Mouse (Mus musculus): ENCODE measurements around the gene Aoc2. TPM values are rescaled to one million over a fixed set of nuclear protein-coding genes. Genes with fewer than 3 reads are reported as not detected.
A peak's percentile ranks its signal among the peaks of the same experiment; 100 is the strongest.

Aoc2 gene
- total and polyA plus RNA-seq, 2 experiments from 2014 or later = 0.63 to 4.1 TPM

GRCm38 (mm10) chr11:101351721-101352111 is 26.9 kb downstream of the Aoc2 start:
- H3K4me1 ChIP-seq (ENCODE audit: insufficient read depth, low read length) = no peaks in the 10 kb centered on the region
- no peaks in the 10 kb centered on the region for H3K27me3 ChIP-seq (ENCODE audit: insufficient read depth, low read length)
- no peak overlapping the region for H3K4me2 ChIP-seq (ENCODE audit: low read depth, low read length)
- DNase-seq (ENCODE audit: low spot score) = no peak
- no peak for TF ChIP-seq CTCF (IDR thresholded peaks at IDR 0.05; ENCODE audit: low read depth)
- no peak overlapping the region for H3K4me3 ChIP-seq (ENCODE audit: low read length)
- no peak for ATAC-seq
- no peaks in the 10 kb centered on the region for H3K36me3 ChIP-seq (ENCODE audit: insufficient read depth, low read length)
- H3K27ac ChIP-seq = no peak overlapping the region
- H3K9ac ChIP-seq (replicated peaks; ENCODE audit: low read length) = no peak overlapping the region
- H3K9me3 ChIP-seq (ENCODE audit: low read length) = 0 out of 2 replicates have a peak, but pooled peaks cover 2% of the 10 kb centered on the region
- 81% methylated on average over 3 of the region's 3 CpGs for WGBS

DNA sequence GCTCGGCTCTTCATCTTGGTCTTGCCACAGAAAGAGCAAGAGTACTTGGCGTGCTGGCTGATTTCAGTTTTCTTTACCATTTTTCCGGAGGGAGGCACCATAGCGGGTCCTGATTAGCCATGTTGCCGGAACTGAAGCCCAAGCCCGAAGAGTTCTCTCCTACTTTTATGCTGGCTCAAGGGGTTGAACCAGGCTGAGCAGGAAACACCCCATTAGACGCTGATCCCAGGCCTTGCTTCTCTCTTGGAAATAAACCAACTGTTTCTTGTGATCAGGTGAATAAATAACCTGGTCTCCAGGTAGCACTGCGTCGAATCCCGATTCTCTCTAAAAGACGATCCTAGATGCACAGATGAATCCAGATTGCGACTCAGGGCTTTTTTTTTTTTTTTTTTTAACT is 28.6 kb downstream of the Aoc2 start:
- Histone ChIP-seq H3K4me1 (ENCODE audit: insufficient read depth, low read length) (no peaks in the 10 kb centered on the region), H3K9me3 (ENCODE audit: low read length) (0 out of 2 replicates have a peak, but pooled peaks cover 2% of the 10 kb centered on the region), H3K4me2 (ENCODE audit: low read depth, low read length) (no peak overlapping the region), H3K4me3 (ENCODE audit: low read length) (no peak overlapping the region), H3K9ac (replicated peaks; ENCODE audit: low read length) (no peak overlapping the region), H3K36me3 (ENCODE audit: insufficient read depth, low read length) (no peaks in the 10 kb centered on the region), H3K27ac (no peak overlapping the region), H3K27me3 (ENCODE audit: insufficient read depth, low read length) (no peaks in the 10 kb centered on the region)
- DNase-seq (ENCODE audit: low spot score) (no peak), ATAC-seq (no peak)
- 89% methylated on average over 12 of the region's 12 CpGs for WGBS
- TF ChIP-seq CTCF (IDR thresholded peaks at IDR 0.05; ENCODE audit: low read depth) = no peak

DNA sequence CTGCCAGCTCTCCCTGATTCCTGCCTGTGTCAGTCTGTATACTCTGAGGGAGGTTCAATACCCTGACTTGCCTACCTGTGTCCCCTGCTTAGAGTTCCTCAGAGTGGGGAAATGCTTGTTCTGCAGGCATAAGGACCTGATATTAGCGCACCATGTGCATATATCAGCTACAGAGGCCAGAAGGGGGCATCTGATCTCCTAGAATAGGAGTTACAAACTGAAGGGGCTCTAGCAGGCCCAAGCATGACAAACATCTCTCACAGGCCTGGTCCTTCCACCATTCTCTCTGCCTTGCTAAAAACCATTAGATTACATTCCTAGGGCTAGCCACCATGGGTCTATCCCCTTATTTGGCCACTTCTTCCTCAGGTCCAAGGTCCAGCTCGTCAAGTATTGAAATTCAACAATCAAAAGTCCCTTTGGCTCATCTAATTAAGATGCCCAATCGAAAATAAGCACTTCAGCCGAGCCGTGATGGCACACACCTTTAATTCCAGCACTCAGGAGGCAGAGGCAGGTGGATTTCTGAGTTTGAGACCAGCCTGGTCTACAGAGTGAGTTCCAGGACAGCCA is 29.7 kb downstream of the Aoc2 start:
- Histone ChIP-seq H3K4me2 (ENCODE audit: low read depth, low read length) (no peak overlapping the region), H3K27me3 (ENCODE audit: insufficient read depth, low read length) (no peaks in the 10 kb centered on the region), H3K36me3 (ENCODE audit: insufficient read depth, low read length) (no peaks in the 10 kb centered on the region), H3K9ac (replicated peaks; ENCODE audit: low read length) (no peak overlapping the region), H3K4me3 (ENCODE audit: low read length) (no peak overlapping the region), H3K4me1 (ENCODE audit: insufficient read depth, low read length) (no peaks in the 10 kb centered on the region), H3K27ac (no peak overlapping the region), H3K9me3 (ENCODE audit: low read length) (0 out of 2 replicates have a peak, but pooled peaks cover 2% of the 10 kb centered on the region)
- no peak for ATAC-seq
- no peak for TF ChIP-seq CTCF (IDR thresholded peaks at IDR 0.05; ENCODE audit: low read depth)
- WGBS = 80% methylated on average over 5 of the region's 5 CpGs
- no peak for DNase-seq (ENCODE audit: low spot score)

GRCm38 (mm10) chr11:101355916-101356315 is 31.1 kb downstream of the Aoc2 start:
- no peak for DNase-seq (ENCODE audit: low spot score)
- no peak for TF ChIP-seq CTCF (IDR thresholded peaks at IDR 0.05; ENCODE audit: low read depth)

GRCm38 (mm10) chr11:101357505-101358182 is 32.8 kb downstream of the Aoc2 start:
- Histone ChIP-seq H3K9me3 (ENCODE audit: low read length) (no peaks in the 10 kb centered on the region), H3K4me3 (ENCODE audit: low read length) (no peak overlapping the region), H3K4me1 (ENCODE audit: insufficient read depth, low read length) (no peaks in the 10 kb centered on the region), H3K27me3 (ENCODE audit: insufficient read depth, low read length) (no peaks in the 10 kb centered on the region), H3K27ac (no peak overlapping the region), H3K4me2 (ENCODE audit: low read depth, low read length) (no peak overlapping the region), H3K9ac (replicated peaks; ENCODE audit: low read length) (no peak overlapping the region), H3K36me3 (ENCODE audit: insufficient read depth, low read length) (no peaks in the 10 kb centered on the region)
- whole genome bisulfite sequencing = 84% methylated on average over 3 of the region's 3 CpGs
- DNase-seq (ENCODE audit: low spot score) (no peak), ATAC-seq (no peak)
- no peak for TF ChIP-seq CTCF (IDR thresholded peaks at IDR 0.05; ENCODE audit: low read depth)

More at GRCm38 (mm10) chr11:101355916-101356315, 31.1 kb downstream of the Aoc2 start:
- H3K4me3 ChIP-seq (ENCODE audit: low read length) = no peak overlapping the region
- WGBS = 97% methylated on average over 2 of the region's 2 CpGs
- H3K36me3 ChIP-seq (ENCODE audit: insufficient read depth, low read length) = no peaks in the 10 kb centered on the region
- H3K27me3 ChIP-seq (ENCODE audit: insufficient read depth, low read length) = no peaks in the 10 kb centered on the region
- no peak overlapping the region for H3K27ac ChIP-seq
- H3K4me1 ChIP-seq (ENCODE audit: insufficient read depth, low read length) = no peaks in the 10 kb centered on the region
- H3K9me3 ChIP-seq (ENCODE audit: low read length) = no peaks in the 10 kb centered on the region
- no peak overlapping the region for H3K9ac ChIP-seq (replicated peaks; ENCODE audit: low read length)
- ATAC-seq = no peak
- no peak overlapping the region for H3K4me2 ChIP-seq (ENCODE audit: low read depth, low read length)

GRCm38 (mm10) chr11:101359776-101360175 is 34.9 kb downstream of the Aoc2 start:
- no peak overlapping the region for H3K4me2 ChIP-seq (ENCODE audit: low read depth, low read length)
- H3K27ac ChIP-seq = 0 out of 2 replicates have a peak overlapping the region, but pooled peaks have one; percentile 33
- H3K36me3 ChIP-seq (ENCODE audit: insufficient read depth, low read length) = no peaks in the 10 kb centered on the region
- TF ChIP-seq CTCF (IDR thresholded peaks at IDR 0.05; ENCODE audit: low read depth) = no peak
- H3K4me3 ChIP-seq (ENCODE audit: low read length) = no peak overlapping the region
- no peaks in the 10 kb centered on the region for H3K27me3 ChIP-seq (ENCODE audit: insufficient read depth, low read length)
- no peaks in the 10 kb centered on the region for H3K4me1 ChIP-seq (ENCODE audit: insufficient read depth, low read length)
- 79% methylated on average over 9 of the region's 9 CpGs for WGBS
- H3K9ac ChIP-seq (replicated peaks; ENCODE audit: low read length) = no peak overlapping the region
- DNase-seq (ENCODE audit: low spot score) (no peak), ATAC-seq (no peak)
- no peaks in the 10 kb centered on the region for H3K9me3 ChIP-seq (ENCODE audit: low read length)

- H3K36me3 ChIP-seq (ENCODE audit: insufficient read depth, low read length) = no peaks in the 10 kb centered on the region
- no peaks in the 10 kb centered on the region for H3K9me3 ChIP-seq (ENCODE audit: low read length)
- TF ChIP-seq CTCF (IDR thresholded peaks at IDR 0.05; ENCODE audit: low read depth) = no peak
- DNase-seq (ENCODE audit: low spot score) (no peak), ATAC-seq (no peak)
- H3K4me2 ChIP-seq (ENCODE audit: low read depth, low read length) = no peak overlapping the region
- H3K9ac ChIP-seq (replicated peaks; ENCODE audit: low read length) = no peak overlapping the region
- no peaks in the 10 kb centered on the region for H3K4me1 ChIP-seq (ENCODE audit: insufficient read depth, low read length)
- no peak overlapping the region for H3K4me3 ChIP-seq (ENCODE audit: low read length)
- peak overlapping the region; percentile 33; the same call in 1 of the 2 replicates for H3K27ac ChIP-seq
- H3K27me3 ChIP-seq (ENCODE audit: insufficient read depth, low read length) = no peaks in the 10 kb centered on the region
- 60% methylated on average over 3 of the region's 3 CpGs for WGBS
Observed at GRCm38 (mm10) chr11:101360651-101361113, 35.8 kb downstream of the Aoc2 start.

Data from hindbrain, postnatal 0 days (tissue).